Mouse (Mus musculus): ENCODE measurements at regions not wholly inside any gene's neighbourhood (a gene's known extent, or its start where the extent isn't known, plus 50 kb on each side); places are given as distances from the start of the nearest gene placed in this dataset.

- no peak for TF ChIP-seq EP300 (IDR thresholded peaks at IDR 0.05)
- no peak for TF ChIP-seq CTCF (IDR thresholded peaks at IDR 0.05)
These were observed 487.9 kb upstream of the Tnp1 start for GRCm38 (mm10) chr1:73503611-73504010.
